Mouse (Mus musculus): ENCODE measurements around the gene Cracr2a.
A peak's percentile ranks its signal among the peaks of the same experiment; 100 is the strongest.

Cracr2a gene

GRCm38 (mm10) chr6:127565951-127566732 lies 5.0 kb downstream of the Cracr2a start:
- DNase-seq (ENCODE audit: low read depth, low spot score): peak; percentile 57

GRCm38 (mm10) chr6:127571849-127572550 lies 10.9 kb downstream of the Cracr2a start:
- no peak for DNase-seq (ENCODE audit: low read depth, low spot score)

GRCm38 (mm10) chr6:127573779-127574463 lies 12.8 kb downstream of the Cracr2a start:
- no peak for DNase-seq (ENCODE audit: low read depth, low spot score)

- DNase-seq (ENCODE audit: low read depth, low spot score): peak; percentile 26
These were observed 14.1 kb downstream of the Cracr2a start for GRCm38 (mm10) chr6:127575194-127575593.

GRCm38 (mm10) chr6:127577688-127578087 lies 16.6 kb downstream of the Cracr2a start:
- DNase-seq (ENCODE audit: low read depth, low spot score): no peak

GRCm38 (mm10) chr6:127578316-127578715 lies 17.2 kb downstream of the Cracr2a start:
- DNase-seq (ENCODE audit: low read depth, low spot score): no peak

- DNase-seq (ENCODE audit: low read depth, low spot score): no peak
These were observed 17.7 kb downstream of the Cracr2a start for GRCm38 (mm10) chr6:127578810-127579209.

- DNase-seq (ENCODE audit: low read depth, low spot score): peak; percentile 60
These were observed 20.8 kb downstream of the Cracr2a start for GRCm38 (mm10) chr6:127581915-127582314.

- peak; percentile 91 for DNase-seq (ENCODE audit: low read depth, low spot score)
These were observed 21.4 kb downstream of the Cracr2a start for GRCm38 (mm10) chr6:127582391-127583176.

- DNase-seq (ENCODE audit: low read depth, low spot score): no peak
These were observed 30.3 kb downstream of the Cracr2a start for GRCm38 (mm10) chr6:127591467-127591866.

GRCm38 (mm10) chr6:127593487-127593886 lies 32.3 kb downstream of the Cracr2a start:
- DNase-seq (ENCODE audit: low read depth, low spot score): no peak

- no peak for DNase-seq (ENCODE audit: low read depth, low spot score)
These were observed 38.1 kb downstream of the Cracr2a start for GRCm38 (mm10) chr6:127599280-127599679.

- DNase-seq (ENCODE audit: low read depth, low spot score): no peak
These were observed 44.2 kb downstream of the Cracr2a start for GRCm38 (mm10) chr6:127605067-127606025.

- no peak for DNase-seq (ENCODE audit: low read depth, low spot score)
These were observed 48.5 kb downstream of the Cracr2a start for GRCm38 (mm10) chr6:127609673-127610072.

GRCm38 (mm10) chr6:127611216-127611615 lies 50.1 kb downstream of the Cracr2a start:
- DNase-seq (ENCODE audit: low read depth, low spot score): no peak

- no peak for DNase-seq (ENCODE audit: low read depth, low spot score)
These were observed 53.2 kb downstream of the Cracr2a start for GRCm38 (mm10) chr6:127614083-127614984.

- DNase-seq (ENCODE audit: low read depth, low spot score): no peak
These were observed 55.5 kb downstream of the Cracr2a start for GRCm38 (mm10) chr6:127616623-127617022.

GRCm38 (mm10) chr6:127617258-127618025 lies 56.3 kb downstream of the Cracr2a start:
- DNase-seq (ENCODE audit: low read depth, low spot score): peak; percentile 40

- DNase-seq (ENCODE audit: low read depth, low spot score): no peak
These were observed 57.5 kb downstream of the Cracr2a start for GRCm38 (mm10) chr6:127618686-127619085.
